Mouse (Mus musculus) left cerebral cortex, postnatal 4 days (tissue): ENCODE measurements at regions not wholly inside any gene's neighbourhood (a gene's known extent, or its start where the extent isn't known, plus 50 kb on each side); places are given as distances from the start of the nearest gene placed in this dataset.

Experiments used
- DNase-seq: peaks from one replicate; pipeline ENCODE4 v3.0.0-alpha.2; 2022
- intact Hi-C: fragments of 180-260 bp; cut with DNase I; formaldehyde crosslinking; loops from one replicate; pipeline ENCODE4 v1.15.1; 2025

DNA sequence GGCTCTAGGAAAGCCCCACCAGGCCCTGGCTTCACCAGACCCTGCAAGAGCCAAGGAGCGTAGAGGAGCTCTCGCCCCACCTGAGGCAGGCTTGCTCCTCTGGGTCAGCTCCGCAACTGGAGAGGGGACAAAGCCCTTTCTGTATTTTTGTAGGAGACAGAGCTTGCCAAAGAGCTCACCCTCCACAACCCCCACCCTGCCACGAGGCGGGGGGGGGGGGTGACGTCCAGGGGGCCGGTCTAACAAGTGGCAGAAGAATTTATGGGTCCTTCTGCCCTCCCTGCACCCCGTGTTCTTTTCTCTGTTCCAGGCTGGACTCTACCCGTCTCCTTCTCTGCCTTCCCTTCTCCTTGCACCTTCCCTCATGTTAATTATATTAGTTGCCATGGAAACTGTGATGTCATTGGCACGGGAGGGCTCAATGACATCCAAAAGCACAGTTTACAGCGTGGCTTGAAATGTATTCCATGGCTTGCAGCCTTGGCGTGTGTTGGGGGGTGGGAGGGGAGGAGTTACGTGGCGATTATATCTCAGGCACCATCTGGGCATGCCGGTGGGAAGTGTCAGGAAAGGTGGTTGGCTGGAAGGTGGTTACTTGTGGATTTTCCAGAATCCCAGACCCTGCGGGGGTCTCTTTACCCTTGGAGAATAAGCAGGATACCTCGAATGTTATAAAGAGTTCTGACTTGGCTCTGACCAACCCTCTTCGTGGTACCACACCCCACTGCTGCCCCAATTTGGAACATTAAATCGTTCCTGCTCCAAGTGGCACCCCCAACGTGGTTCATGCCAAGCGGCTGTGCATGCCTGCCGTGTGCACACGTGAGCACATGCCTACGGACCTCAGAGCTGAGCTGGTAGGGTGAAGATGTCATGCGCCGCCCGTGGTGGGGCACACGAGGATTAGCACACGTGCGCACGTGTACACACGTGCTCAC is 138.3 kb upstream of the Med13l start:
- DNase-seq = peak; percentile 69
- intact Hi-C loops = no loop called here

DNA sequence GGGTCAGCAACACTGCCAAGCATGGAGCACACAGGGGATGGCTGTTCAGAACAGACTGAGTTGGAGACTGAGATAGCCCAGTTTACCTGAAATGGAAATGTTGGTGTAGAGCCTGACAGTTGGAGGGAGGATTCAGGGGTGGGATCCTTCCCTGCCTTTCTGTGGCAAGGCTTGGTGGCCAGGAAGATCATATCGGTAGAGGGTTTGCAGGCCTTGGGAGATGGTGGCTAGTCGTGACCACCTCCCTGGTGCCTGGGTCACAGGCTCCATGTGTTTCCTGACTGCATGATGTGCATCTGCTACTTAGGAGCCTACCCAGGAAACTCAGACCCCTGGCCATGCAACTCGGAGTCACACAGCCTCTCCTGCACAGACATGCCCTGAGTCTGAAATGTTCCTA is 136.3 kb upstream of the Med13l start:
- DNase-seq = no peak
- intact Hi-C loops = no loop called here

DNA sequence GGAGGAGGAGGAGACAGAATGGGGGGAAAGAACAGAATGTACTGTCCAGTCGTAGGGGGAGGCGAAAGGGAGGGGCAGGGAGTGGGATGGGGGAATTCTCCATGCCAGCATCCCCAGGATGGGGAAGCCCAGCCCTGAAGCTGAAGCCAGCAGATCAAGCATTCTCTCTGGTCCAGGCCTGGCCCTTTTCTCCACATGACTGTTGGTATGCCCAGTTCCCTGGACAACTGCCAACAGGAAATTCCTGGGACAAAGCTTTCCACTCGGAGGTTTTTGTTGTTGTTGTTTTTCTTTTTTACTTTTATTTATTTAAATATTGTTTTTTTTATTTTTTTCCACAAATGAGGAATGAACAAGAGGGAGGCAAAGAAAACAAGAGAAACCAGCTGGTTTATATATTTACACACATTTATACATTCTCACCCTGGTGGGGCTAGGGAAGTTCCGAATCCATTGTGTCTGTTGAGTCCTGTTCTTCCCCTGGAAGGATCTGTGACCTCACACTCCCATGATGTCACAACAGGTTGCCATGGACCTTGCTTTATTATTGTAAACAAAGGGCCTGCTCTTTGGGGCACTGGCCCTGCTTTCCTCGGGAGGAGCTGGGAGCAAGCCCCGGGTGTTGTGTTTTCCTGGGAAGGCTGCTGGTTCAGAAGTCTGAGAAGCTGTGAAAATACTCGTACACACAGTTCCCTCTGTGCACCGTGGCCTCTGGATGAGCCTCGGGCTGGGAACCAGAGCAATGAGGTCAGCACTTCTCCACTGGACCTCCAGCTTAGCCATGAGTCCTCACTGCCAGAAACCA is 135.5 kb upstream of the Med13l start:
- intact Hi-C loops = no loop called here
- DNase-seq = peak; percentile 60

DNA sequence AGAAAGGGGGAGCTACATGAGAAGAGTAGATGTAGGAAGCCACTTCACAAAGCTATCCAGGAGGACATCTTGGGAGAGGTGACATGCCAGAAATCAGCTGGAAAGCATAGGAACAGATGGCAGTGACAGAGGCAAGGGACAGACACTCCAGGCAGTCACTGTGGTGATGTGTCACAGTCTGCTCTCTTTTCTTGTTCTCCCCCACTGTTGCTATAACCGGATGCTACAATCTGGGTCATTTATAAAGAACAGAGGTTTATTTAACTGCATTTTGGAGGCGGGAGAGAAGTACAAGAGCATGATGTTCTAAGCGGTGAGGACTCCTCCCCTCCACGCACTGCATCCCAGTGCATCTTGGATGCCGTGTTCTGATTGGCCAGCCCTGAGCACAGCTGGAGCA is 133.8 kb upstream of the Med13l start:
- no peak for DNase-seq
- intact Hi-C loops = no loop called here

DNA sequence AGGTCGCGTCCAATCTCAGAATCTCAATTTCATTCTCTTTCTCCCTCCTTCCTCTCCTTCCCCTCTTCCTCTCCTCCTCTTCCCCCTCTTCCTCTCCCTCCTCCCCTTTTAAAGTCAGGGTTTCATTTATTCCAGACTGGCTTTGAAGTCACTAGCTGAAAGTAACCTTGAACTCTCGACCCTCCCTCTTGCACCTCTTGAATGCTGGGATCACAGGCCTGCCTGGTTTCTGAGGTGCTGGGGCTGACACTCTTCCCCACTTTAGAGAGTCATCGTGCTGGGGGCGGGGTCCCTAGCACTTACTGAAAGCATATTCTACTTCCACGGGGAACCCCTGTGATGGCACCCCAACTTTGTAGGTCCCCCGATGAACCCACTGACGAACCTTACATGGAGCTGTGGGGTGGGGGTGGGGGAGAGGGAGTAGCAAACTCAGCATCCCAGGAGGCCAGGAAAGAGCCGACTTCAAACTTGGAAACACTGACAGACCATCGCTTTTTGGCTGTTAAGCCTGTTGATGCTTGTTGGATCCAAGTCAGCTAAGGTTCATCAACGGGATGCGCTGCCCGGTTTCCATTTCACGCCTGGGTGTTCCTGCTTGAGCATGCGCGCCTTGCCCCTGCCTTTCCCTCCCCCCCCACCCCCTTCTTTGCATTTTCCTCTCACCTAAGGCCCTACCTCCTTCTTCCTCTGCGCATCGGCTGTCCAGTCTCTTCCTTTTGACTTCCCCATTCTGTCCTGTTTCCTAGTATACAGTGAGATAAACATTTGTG is 132.0 kb upstream of the Med13l start:
- intact Hi-C loops = no loop called here
- no peak for DNase-seq

DNA sequence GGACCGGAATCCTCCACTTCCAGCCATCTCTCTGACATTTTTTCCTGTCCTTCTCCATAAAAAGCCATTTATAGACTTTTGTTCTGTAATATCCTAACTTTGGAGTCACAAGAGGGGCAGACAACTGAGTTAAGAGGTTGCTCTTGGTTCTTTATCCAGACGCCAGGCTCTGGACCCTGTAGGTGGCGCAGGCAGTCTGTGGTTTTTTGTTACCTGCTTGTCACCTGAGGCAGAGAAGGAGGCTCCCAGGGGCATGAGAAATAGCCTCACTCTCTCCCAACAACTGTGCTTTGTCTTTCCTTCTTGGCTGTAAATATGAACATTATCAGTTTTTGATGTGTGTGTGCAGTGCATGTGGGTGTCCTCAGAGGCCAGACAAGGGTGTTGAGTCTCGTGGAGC is 126.9 kb upstream of the Med13l start:
- intact Hi-C loops = no loop called here
- DNase-seq = no peak

DNA sequence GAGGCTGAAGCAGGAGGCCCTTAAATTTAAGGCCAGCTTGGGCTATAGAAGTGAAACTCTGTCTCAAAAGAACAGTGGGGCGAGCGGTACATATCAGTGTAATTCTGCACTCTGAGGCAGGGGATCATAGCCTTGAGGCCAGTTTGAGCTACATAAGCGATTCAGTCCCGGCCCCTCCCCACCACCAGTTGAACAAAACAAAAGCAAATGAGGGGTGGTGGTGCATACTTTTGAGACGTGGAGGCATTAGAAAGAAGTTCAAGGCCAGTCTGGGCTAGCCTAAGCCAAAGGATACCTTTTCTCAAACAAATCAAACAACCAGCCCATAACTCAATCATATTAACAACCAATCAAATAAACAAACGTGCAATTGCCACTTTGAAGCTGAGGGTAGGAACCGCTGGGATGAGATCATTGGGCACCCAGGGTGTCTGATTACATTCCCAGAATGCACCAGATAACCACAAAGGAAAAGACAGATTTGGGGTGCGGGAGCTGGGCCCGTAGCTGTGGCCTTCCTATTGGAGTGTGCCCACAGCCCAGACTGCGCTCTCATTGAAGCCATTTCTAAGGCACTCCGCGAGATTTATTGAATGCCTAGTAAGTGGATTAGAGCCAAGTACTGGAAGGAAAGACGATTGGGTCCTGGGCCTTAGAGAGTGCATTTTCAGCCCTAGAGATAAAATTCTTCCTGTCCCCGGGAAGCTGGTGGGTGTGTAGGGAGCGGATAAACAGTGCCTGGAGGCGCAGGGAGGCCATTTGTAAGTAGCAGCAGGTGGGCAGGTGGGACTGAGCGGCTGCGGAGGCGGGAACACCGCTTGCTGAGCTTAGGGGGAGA is 125.5 kb upstream of the Med13l start:
- no peak for DNase-seq
- intact Hi-C loops = no loop called here

DNA sequence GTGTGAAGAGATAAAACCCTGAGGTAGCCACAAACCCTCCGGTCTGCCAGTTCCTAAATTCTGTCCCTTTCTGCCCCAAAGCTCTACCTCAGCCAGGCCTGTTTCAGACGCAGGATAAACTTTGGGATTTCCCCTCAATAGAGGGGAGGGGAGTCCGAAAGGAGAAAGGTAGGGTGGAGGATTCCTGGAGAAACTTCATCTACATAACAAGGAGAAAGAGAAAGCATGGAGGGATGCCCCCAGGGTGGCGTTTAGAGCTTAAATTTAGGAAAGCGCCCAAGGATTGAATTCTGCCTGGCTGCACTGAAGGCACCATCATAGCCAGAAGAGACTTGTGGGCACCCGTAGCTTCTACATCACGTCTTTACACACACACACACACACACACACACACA is 124.9 kb upstream of the Med13l start:
- intact Hi-C loops = no loop called here

DNA sequence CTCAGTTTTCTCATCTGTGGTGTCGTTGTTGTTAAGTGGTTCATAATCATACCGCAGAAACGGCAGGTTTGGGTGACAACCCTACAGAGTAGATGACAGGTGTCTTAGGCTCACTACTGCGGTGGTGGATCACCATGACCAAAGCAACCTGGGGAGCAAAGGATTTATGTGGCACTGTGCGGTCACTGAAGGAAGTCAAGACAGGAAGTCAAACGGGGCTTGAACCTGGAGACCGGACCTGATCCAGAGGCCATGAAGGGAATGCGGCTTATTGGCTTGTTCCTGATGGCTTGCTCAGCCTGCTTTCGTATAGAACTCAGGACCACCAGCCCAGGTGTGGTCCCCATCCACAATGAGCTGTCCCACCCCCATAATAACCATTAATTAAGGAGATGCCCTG is 124.4 kb upstream of the Med13l start:
- intact Hi-C loops = no loop called here
- no peak for DNase-seq

More for the DNA sequence above, 124.9 kb upstream of the Med13l start:
- no peak for DNase-seq

DNA sequence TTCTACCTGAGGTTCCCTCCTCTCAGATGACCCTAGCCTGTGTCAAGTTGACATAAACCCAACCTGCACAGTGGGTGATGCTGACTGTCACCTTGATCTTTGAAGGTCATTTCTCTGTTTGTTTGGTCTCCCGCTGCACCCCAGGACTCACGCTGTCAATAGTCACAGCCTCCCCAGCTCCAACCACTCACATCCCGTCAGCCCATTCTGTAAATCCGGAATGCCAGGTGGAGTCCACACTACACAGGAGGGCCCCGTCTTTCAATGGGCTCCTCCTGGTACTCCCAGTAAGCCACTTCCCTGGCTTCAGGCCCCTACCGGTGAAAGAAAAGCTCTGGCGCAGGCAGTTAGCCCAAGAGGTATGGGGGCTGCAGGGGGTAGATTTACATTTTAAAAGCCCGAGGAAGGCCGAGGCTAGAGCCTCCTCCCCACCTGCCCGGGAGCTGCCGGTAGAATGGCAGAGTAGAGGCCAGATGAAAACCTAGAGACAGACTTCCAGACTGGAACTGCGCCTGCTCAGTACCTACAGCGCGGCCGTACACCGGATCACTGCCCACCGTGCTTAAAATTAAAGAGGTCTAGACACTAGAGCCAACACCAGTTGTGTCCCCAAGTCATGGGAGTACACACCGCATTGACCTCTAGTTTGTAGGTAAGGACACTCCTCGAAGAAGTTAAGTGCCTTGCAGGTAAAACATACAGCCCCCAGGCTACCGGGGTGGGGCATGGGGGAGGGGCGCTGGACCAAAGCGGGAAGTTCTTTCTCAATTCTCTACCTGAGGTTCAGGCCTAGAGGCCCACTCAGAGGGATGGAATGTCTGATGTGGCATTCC is 123.8 kb upstream of the Med13l start:
- intact Hi-C loops = no loop called here
- DNase-seq = no peak

DNA sequence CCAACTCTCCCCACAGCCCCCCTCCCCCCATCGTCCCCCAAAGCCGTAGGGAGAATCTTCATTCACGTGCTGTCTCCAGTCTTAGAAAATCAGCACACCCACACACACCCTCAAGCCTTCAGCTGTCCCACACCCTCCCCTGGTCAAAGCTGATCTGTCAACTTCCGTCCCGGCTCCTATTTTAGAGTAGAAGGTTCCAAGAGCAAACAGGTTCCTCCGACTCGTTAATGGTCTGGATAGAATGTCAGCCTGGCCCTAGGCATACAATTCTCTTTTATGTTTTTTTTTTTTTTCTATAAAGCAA is 123.2 kb upstream of the Med13l start:
- no peak for DNase-seq
- intact Hi-C loops = no loop called here

DNA sequence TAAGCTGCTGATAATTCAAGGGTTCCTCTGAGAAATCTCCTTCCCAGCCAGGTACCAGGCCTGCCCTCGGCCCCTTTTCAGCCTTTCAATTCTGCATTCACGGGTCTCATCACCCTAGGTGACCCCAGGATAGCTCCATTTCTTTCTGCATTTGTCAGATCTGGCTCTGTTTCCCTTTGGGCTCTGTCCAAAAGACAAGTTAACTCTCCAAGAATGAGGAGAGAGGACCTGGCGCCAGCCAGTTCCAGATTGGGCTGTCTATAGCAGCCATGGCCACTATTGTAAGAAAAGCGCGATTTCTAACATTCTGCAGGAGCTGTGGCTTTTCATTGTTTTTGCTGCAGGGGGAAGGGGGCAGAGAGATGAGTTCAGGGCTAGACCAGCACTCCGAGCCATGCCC is 122.5 kb upstream of the Med13l start:
- no peak for DNase-seq
- intact Hi-C loops = no loop called here

DNA sequence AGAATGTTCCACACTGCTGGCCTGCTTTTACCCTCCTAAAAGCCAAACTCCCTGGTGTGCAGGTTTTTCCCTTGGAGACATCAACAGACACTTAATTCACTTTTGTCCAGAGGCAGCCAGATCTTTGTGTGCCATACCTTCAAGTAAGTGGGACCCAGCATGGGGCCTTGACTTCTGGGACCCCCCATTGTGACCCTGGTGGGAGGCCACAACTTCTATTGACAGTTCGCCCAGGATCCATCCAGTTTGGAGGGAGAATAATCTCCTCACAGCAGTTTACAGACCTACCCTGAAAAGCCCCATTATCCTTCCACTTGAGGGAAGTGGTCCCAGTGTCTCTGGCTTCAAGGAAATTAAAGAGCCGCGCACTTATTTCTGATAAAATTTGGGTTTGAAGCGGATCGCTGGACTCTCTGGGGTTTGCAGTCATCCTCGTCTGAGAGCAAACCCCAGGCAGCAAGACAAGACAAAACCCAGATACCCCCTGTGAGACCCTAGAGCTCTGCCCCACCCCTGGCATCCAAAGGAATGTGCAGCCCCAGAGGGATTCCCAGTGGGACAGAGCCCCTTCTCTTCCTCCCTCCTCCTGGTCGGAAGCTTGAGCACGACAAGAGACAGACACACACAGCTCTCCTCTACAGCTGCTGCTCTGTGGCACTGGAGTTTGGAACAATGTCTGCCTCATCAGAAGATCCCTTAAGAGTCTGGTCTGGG is 115.8 kb upstream of the Med13l start:
- no peak for DNase-seq
- intact Hi-C loops = no loop called here

DNA sequence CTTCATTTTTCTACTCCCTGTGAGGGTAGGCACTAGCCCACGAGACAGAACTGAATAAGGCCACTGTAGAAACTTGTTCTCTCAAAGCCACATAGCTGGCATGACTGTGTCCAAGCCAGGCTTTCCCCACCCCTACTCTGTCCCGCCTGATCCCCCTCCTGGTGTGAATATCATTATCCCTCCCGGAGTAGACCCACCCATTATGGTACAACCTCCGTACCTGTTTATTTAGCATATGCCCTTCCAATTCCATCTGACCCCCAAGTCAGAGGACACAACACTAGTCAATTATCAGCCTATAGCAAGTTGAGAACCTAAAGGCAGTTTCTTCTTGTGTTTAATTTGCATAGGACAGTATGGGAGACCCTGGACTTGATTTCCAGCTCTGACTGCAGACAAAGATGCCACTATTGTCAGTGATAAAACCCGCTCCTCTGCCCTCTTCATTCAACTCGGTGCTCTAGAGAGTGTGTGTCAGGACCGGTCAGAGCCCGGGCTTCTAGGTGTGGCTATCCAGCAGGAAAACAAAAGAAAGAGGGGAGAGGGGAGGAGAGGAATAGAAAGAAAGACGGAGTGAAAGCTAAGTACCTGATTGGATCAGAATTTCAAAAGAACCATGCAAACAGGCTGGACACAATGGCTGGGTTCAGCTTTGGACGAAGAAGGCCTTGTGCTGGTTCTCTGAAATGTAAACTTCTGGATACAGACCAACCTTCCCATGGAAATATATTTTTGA is 115.1 kb upstream of the Med13l start:
- intact Hi-C loops = no loop called here
- DNase-seq = no peak

DNA sequence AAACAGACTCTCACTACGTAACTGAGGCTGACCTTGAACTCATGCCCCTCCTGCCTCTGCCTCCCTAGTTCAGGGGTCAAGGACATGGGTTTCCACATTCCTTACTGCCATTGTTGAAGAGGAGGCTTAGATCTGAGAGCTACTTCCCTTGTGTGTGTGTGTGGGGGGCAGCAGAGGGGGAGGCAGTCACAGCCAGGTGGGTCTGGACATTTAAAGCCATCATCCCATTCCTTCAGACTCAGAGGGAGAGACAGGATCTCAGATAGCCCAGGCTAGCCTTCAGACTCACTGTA is 114.5 kb upstream of the Med13l start:
- DNase-seq = no peak
- intact Hi-C loops = no loop called here

DNA sequence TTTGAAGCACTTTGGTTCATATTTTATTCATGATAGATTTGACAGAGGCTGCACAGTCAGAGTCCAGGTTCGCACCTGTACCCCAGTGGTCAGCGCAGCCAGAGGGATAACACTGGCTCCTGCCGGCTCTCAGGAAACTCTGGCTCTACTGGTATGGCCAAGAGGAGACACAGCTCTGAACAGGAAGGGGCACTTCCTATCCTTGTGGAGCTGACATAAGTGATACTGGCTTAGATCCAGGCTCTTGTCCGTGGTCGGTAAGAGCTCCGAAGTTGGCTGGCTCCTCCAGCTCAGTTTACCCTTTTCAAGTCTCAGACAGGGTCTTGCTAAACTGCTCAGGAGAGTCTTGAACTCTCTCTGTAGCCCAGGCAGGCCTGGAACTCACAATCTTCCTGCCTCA is 113.6 kb upstream of the Med13l start:
- no peak for DNase-seq
- intact Hi-C loops = no loop called here

DNA sequence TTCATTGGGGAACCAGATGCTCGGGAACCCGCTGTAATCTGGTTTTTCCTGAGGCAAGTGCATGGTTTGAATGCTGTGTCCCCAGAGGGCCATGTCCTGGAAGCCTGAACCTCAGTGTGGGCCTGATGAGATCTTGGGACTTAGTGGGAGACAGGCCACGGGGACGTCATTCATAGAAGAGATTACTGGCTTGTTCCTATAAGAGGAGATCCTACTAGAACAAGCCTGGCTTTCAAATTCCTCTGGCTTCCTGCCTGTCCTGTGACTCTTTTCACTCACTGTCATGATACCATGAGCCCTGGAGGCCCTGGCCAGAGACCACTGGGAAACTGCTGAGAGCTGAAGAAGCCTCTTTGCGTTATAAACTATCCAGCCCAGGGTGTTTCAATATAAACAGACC is 113.1 kb upstream of the Med13l start:
- no peak for DNase-seq
- intact Hi-C loops = no loop called here

DNA sequence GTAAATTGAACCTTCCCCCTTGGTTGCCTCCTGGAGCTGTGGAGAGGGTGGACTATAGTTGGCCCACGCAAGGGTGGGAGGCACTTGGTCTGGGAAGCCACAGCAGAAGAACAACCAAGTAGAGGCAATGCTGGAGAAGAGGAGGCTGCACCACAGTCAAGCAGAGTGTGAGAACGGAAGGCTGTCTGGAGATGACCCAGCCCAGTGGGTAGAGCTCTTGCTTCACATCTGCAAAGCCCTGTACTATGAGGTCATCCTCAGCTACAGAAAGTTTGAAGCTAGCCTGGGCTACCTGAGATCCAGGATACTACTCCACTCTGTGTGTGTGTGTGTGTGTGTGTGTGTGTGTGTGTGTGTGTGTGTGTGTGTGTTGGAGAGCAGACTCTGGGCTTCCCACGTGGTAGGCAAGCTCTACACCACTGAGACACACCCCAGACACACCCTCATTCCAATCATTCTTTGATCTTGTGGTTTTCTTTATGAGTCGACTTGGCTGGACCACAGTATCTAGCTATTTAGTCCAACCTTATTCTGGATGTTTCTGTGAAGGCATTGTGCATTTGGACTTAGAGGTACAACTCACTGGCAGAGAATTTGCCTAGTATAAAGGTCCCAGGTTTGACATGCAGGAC is 111.5 kb upstream of the Med13l start:
- intact Hi-C loops = no loop called here
- DNase-seq = no peak
